Mouse (Mus musculus) layer of hippocampus, adult 2 months (tissue): Measurements from ENCODE around the gene Apba2. TPM values are rescaled to one million over a fixed set of nuclear protein-coding genes. Genes with fewer than 3 reads are reported as not detected.

ENCODE experiments used
- DNase-seq, 2 experiments: peaks; one replicate each; pipeline ENCODE4 v3.0.0; 2022; ENCODE audit warnings: low spot score in 2 of 2
- H3K27ac ChIP-seq: fragments of 200-600 bp; 2 replicates; pipeline ENCODE4 v1.8.1; 2022
- H3K4me3 ChIP-seq: fragments of 200-600 bp; 2 replicates; pipeline ENCODE4 v1.8.1; 2022; ENCODE audit warnings: mild to moderate bottlenecking
- CTCF ChIP-seq: fragments of 200-600 bp; conservative IDR thresholded peaks from 2 replicates; pipeline ENCODE4 v1.8.1; 2022; ENCODE audit warnings: antibody characterized with exemption, mild to moderate bottlenecking, moderate library complexity
- long read RNA-seq, 2 experiments: library from polyadenylated mRNA; stranded (forward); transcript quantifications; one replicate each; pipeline ENCODE4 v2.0.0; 2021; ENCODE audit warnings: borderline mapping rate in 2 of 2
- total RNA-seq, 2 experiments: library from RNA; stranded (reverse); gene quantifications; 2 replicates each; pipeline ENCODE4 v1.2.3; 2021

Gene Apba2
- 100 to 1,000 TPM; 249 to 259 TPM for total RNA-seq
- long read RNA-seq, experiment 1, partial matches to known transcripts: 14 of 64 reads
- long read RNA-seq, experiment 1, other reads (novel, unspliced or antisense): 46 of 64 reads
- long read RNA-seq, experiment 2, transcript Apba2-201 (15 exons, 3,321 nt): major isoform, 10 of 121 reads
- long read RNA-seq, experiment 2, partial matches to known transcripts: 29 of 121 reads
- long read RNA-seq, experiment 2, other reads (novel, unspliced or antisense): 82 of 121 reads

DNA sequence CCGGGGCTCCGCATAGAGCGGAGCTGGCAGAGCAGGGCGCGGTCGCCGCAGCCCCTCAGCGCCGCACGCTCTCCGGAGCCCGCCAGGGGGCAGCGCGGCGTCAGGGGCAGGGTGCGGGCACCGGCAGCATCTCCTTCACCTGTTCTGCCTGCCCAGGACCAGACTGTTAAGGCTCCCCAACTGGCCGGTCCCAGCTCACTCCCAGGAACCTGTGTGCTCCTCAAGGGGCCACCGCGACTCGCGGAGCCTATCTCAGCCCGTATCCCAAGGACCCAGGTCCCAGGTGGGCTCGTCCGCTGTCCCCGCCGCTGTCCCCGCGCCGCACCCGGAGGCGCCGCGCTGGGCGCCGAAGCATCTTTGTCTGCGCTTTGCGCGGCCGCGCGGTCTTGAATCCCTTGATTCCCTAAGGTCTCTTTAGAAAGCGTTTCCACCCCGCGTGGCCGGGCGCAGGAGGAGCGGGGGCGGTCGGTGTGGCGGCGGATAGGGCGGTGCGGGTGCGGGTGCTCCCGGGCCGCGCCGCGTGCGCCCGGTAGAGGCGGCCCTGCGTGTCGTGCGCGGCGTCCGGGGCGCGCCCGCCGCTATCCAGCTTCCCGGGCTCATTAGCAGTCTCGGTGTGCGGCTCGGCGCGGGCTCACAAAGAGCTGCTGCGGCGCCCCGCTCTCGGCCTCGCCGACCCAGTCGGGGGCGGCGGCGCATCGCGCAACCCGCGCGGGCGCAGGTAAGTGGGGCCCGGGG, at the start of gene Apba2:
Apba2 (plus strand) TSS at position 171 of the 735 bp plus-strand sequence.
- peak; percentile 90 for TF ChIP-seq CTCF
- H3K4me3 ChIP-seq: peak within 1 kb of the TSS; percentile 78
- peak; percentile 63 to 78 for DNase-seq
- peak within 1 kb of the TSS; percentile 98 for H3K27ac ChIP-seq

- peak overlapping the region; percentile 46 for H3K27ac ChIP-seq
- no peak for DNase-seq
These were observed 49.6 kb upstream of the Apba2 start for GRCm38 (mm10) chr7:64451861-64452382.

DNA sequence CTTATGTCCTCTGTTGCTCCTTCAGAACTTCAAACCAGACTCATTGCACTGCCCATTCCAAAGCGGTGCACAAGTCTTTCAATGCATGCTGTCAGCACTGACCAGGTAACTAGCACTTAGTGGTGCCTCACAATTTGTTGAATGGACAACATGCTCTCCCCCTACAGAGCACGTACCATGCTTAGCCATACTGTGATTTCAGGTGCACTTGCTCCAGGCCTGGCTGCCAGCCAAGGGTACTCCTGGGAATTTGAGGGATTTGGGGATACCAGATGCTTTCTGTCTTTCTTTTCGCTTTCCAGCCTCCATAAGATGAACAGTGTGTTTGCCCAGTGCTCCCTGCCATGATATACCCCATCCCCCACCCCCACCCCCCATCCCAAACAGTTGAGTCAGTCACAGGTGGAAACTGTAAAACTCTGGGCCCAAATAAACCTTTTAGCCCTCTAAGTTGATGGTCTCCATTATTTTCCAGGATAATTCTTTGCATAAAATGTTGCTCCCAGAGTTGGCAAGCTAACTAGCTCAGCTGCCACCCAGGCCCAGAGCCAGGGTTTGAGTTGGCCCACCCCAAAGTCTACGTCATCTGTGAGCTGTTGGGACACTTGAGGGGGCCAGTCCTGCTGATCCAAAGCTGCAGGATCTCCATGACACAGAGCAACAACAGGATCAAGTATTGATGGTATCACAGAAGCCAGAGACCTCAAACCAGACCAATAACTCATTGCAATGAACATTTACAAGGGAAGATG, 48.9 kb upstream of the Apba2 start:
- DNase-seq: peak in 1 of 2 experiments; percentile 49
- H3K27ac ChIP-seq: peak overlapping the region; percentile 46
- no peak overlapping the region for H3K4me3 ChIP-seq
- TF ChIP-seq CTCF: no peak

More at GRCm38 (mm10) chr7:64451861-64452382, 49.6 kb upstream of the Apba2 start:
- H3K4me3 ChIP-seq: no peak overlapping the region
- no peak for TF ChIP-seq CTCF

- DNase-seq: no peak
- no peak for TF ChIP-seq CTCF
- peak overlapping the region; percentile 7; the same call in 1 of the 2 replicates for H3K27ac ChIP-seq
- H3K4me3 ChIP-seq: no peak overlapping the region
These were observed 45.3 kb upstream of the Apba2 start for GRCm38 (mm10) chr7:64456176-64456575.

DNA sequence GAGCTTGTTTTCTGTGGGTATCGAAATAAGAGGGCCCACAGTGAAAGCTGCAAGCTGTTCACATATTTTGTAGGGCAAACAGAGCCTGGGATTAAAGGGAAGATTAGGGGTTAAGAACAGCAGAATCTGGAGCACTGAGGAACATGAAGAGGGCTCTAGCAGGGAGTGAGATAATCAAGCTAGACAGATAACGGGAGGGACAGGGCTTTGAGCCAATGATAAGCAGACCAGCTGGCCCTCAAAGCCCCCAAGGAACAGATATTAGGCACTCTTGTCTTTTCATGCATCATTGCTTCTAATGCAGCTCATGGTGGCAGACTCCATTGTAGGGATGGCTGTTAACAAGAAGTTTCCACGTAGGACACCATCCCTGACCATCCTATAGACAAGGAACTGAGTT, 44.8 kb upstream of the Apba2 start:
- H3K4me3 ChIP-seq: no peak overlapping the region
- no peak for TF ChIP-seq CTCF
- no peak for DNase-seq
- H3K27ac ChIP-seq: peak overlapping the region; percentile 7; the same call in 1 of the 2 replicates

DNA sequence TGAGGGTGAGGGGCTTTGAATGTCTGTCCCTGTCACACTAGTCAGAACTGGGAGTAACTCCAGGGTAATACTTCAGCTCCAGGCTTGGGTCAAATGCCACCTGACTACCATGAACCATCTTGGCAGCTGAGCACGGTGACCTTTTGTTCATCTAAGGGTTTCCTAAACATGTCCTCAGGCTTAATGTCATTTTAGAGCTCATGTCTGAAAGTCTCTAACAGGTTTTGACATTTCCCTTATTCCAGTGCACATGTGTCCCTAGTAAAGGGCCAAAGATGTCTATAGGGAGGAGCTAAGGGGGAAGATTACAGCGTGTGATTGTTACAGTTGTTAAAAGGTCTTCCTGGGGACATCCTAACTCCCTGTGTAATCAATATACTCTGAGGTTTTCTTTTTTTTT, 43.7 kb upstream of the Apba2 start:
- no peak for DNase-seq
- Histone ChIP-seq H3K4me3 (no peak overlapping the region), H3K27ac (no peak overlapping the region)
- TF ChIP-seq CTCF: no peak

- TF ChIP-seq CTCF: peak; percentile 77
- DNase-seq: no peak
- Histone ChIP-seq H3K27ac (no peak overlapping the region), H3K4me3 (no peak overlapping the region)
These were observed 4.1 kb upstream of the Apba2 start for GRCm38 (mm10) chr7:64497438-64497837.

DNA sequence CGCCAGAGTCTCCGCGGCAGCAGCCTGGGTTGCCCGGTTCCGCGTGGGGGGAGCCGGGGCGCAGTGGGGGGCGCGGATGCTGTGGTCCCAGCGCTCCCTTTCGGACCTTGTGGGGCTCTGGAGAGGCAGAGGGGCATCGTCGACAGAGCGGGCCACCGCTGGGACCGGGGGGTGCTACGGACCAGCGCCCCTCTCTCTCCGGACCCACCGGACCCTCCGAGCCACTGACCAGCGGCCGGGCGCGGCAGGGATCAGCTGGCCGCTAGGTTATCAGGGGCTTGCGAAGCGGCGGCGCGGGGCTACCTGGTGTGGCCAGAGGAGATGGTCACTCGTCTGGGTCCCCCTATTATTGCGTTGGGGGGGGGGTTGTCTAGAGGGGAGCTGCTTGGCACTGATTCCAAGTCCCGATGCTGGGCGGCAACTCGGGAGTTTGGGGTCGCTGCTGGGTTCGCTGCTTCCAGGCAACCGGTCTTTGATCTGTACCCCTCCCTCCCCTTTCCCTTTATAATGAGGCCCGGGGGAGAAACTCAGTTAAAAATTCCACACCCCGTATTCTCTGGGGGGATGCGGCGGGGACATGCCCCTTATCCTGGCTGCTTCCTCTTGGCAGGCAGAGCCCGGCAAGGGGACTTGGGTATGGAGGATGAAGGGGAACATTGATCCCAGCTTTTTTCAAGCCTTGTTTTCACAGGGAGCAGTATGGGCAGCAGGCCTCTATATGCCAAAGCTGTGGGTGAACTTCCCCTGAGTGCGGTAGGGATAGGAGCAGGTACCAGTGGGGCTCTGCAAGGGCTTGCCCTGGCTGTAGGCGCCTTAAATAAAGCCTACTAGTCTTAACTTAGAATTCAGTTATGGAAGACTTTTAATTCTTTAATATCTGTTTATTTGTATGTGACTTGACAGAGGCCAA, 1.0 kb downstream of the Apba2 start:
- H3K4me3 ChIP-seq: peak overlapping the region; percentile 78
- no peak for TF ChIP-seq CTCF
- DNase-seq: no peak
- H3K27ac ChIP-seq: peak overlapping the region; percentile 98

DNA sequence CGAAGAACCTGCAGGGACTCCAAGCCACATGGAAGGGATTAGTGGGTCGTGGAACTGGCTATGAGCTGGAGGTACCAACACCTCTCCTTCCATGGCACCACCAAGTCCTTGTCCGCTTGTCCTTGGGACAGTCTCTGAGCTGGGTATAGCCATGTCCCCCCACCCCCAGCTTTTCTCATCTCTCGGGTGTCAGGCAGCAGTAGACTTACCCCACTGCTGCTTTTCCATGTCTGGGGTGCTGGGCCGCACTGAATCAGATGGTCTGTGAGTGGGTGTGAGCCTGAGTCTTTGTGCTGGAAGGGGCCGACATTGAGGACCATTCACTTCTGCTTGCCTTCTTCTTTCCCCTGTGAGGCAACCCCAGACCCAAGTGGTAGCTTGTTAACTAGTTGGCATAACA, 2.1 kb downstream of the Apba2 start:
- H3K27ac ChIP-seq: peak overlapping the region; percentile 98
- DNase-seq: no peak

DNA sequence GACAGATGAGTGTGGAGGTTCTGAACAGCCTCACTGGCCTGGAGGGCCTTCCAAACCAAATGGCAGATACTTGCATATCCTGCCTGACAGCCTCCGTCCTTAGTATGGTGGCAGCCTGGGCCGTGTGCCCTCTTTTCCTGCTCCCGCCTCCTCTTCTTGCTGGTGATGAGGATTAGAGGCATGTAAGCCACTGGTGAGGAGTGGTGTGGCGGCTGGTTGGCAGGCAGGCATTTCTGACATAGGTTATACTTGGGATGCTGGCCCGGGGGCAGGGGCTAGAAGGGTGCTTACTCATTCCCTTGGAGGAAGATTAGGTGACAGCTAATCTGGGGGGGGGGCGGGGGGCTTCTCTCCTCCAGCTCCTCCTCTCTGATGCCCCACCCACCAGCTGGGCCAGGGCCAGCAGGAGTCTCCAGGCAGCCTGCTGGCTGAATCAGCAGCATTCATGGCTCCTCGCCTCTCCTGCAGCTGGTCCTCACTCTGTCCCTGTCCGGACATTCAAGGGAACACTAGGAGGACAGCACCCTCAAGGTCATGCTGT, 3.3 kb downstream of the Apba2 start:
- TF ChIP-seq CTCF: no peak
- DNase-seq: peak in 1 of 2 experiments; percentile 50
- H3K4me3 ChIP-seq: peak overlapping the region; percentile 37
- H3K27ac ChIP-seq: peak overlapping the region; percentile 74

More for the DNA sequence above, 2.1 kb downstream of the Apba2 start:
- H3K4me3 ChIP-seq: peak overlapping the region; percentile 78
- TF ChIP-seq CTCF: no peak

DNA sequence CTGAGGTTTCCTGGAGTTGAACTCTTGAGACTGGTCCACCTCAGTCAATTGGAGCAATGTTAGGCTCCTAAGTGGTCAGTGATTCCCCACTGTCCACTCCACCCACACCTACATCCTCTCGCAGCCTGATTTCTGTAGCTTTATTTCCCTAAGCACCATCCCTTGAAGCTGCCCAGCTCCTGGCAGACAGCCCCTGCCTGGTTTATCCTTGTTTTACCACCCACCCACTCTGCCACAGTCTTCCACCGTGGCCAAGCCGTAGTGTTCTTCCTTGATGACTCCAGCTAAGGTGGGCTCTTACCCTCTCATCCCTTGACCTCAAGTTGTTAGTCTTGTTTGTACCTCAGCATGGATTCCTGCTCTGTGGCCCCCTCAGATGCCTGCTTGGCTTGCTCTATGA, 4.1 kb downstream of the Apba2 start:
- TF ChIP-seq CTCF: no peak
- no peak for DNase-seq
- peak overlapping the region; percentile 37 for H3K4me3 ChIP-seq
- peak overlapping the region; percentile 74 for H3K27ac ChIP-seq

DNA sequence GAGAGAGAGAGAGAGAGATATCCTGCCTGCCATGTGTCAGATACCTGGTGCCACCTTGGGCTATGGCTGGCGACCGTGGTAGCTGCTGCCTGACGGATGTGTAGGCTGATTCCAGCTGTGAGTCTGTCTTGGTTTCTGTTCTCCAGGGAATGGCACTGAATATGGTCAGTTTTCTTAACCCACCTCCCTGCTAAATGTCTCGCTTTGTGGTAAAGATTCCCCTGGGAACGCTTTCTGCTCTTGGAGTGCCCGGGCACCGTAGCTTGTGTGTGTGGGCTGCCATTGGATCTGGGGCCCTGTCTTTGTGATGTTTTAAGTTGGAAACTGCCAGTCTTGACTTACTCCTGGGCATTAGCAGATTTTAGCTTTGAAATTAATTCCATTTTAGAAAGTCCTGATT, 7.3 kb downstream of the Apba2 start:
- Histone ChIP-seq H3K27ac (no peak overlapping the region), H3K4me3 (no peak overlapping the region)
- no peak for DNase-seq
- no peak for TF ChIP-seq CTCF
